Mouse (Mus musculus): ENCODE measurements around the gene Peg12.

GRCm38 (mm10) chr7:62463007-62463877 lies 1.1 kb downstream of the Peg12 start:
- TF ChIP-seq POLR2A (IDR thresholded peaks at IDR 0.05; ENCODE audit: low read depth, low read length): no peak
- TF ChIP-seq CTCF (conservative IDR thresholded peaks at IDR 0.05; ENCODE audit: insufficient read depth, insufficient read length, low read depth, low read length): no peak

Measured in kidney, adult 2 months (tissue).